Mouse (Mus musculus): Measurements from ENCODE around the gene Cacng7.
"Not testable (repeated sequence)": the region's sequence is repeated elsewhere in the genome, so short reads cannot be mapped to it uniquely, and the experiment has no call there.

Cacng7 gene

GRCm38 (mm10) chr7:3389444-3390412, 57.0 kb downstream of the Cacng7 start:
- DNase-seq (ENCODE audit: low spot score in 2 of 2), result no peak

DNA sequence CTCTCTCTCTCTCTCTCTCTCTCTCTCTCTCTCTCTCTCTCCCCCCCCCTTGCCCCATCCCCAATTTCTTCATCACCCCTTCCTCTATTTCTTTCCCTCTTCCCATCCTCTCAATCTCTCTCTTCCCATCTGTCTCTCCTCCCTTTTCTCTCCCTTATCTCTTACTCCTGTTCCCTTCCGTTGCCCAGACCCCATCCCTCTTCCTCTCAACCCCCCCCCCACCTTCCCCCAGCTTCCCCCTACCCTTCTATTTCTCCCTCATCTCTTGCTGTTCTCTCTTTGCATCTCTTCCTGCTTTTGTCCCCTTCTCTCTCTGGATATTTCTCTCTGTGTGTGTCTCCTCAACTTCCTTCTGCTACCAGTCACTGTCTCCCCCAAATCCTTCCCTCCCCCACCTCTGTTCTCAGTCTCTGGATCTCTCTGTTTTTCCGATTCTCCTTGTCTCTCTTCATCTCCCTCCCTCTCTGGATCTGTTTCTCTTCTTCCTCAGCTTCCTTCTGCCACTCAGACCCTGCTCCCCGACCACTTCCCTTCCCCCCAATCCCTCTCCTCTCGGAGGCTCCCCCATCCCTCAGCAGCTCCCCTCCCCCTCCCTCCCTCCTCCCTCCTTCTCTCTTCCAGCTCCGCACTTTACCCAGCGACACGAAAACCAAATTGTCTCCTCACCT, 57.8 kb downstream of the Cacng7 start, which contains the start of gene Cacng8:
Cacng8 (plus strand) TSS at position 271 of the 668 bp plus-strand sequence.
- DNase-seq (ENCODE audit: low spot score in 2 of 2), result no peak

- no peak for DNase-seq (ENCODE audit: low spot score in 2 of 2)
These were observed 58.3 kb downstream of the Cacng7 start for GRCm38 (mm10) chr7:3391081-3391451.

GRCm38 (mm10) chr7:3391809-3392208, 59.1 kb downstream of the Cacng7 start:
- no peak for DNase-seq (ENCODE audit: low spot score in 2 of 2)

DNA sequence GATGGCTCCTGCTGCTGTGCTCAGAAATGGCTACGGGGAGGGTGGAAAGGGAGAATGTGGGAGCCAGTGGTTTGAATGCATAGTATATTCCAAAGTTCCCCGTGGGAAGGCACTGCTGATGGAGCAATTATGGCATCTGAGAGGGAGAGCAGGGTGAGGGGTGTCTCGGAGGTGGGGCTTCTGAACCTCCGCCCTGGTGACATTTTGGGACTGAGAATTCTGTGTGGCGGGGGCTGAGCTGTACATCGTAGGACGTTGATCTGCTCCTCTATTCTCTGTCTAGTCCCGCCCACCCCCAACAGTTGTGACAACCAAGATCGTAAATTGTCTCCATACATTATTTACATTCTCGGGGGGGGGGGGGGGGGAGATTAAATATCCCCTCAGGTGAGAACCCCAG, 64.6 kb downstream of the Cacng7 start:
- no peak for DNase-seq (ENCODE audit: low spot score in 2 of 2)

DNA sequence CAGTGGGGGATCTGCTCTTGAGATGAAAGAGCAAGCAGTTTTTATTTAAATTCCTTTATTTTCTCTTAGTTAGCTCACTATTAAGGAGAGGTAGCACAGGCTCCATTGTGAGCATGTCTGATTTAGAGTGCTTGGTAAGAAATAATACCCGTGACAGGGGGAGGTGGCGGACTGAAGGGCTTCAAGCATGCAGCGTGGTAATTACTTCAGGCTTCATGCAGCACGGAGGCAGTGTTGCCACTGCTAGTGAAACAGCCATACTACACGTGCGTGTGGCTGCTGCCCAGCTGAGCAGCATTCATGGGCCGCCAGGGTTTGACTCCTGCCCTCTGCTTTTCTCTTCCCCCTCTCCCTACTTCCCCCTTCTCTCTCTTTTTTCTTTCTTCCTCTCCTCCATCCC, 65.0 kb downstream of the Cacng7 start:
- DNase-seq (ENCODE audit: low spot score in 2 of 2), result no peak

DNA sequence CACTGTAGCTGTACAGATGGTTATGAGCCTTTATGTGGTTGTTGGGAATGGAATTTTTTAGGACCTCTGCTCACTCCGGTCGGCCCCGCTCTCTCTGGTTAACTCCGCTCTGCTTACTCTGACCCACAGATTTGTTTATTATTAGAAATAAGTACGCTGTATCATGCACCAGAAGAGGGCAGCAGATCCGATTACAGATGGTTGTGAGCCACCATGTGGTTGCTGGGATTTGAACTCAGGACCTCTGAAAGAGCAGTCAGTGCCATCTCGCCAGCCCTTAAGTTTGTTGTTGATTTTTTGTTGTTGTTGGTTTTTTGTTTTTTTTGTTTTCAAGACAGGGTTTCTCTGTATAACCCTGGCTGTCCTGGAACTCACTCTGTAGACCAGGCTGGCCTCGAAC, 65.6 kb downstream of the Cacng7 start:
- DNase-seq (ENCODE audit: low spot score in 2 of 2), result not testable (repeated sequence)

DNA sequence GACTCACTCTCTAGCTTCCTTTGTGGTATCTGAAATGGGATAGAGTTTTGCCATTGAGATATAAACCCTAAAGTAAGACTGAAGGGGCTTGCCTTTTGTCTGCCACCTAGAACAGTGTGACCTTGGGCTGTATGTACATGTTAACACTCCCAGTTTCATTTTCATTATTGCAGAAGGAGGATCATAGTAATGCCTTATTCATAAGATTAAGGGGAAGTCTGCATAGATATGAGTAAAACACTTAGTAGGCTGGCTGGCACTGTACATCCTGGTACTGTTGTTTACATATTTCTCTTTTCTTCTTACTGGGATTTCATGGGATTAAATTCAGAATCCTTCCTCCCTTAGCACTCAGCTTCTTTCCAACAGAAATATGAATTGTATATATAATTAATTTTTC, 67.2 kb downstream of the Cacng7 start:
- no peak for DNase-seq (ENCODE audit: low spot score in 2 of 2)

- no peak for DNase-seq (ENCODE audit: low spot score in 2 of 2)
These were observed 77.2 kb downstream of the Cacng7 start for GRCm38 (mm10) chr7:3409729-3410520.

- DNase-seq (ENCODE audit: low spot score in 2 of 2), result no peak
These were observed 78.6 kb downstream of the Cacng7 start for GRCm38 (mm10) chr7:3411160-3411941.

DNA sequence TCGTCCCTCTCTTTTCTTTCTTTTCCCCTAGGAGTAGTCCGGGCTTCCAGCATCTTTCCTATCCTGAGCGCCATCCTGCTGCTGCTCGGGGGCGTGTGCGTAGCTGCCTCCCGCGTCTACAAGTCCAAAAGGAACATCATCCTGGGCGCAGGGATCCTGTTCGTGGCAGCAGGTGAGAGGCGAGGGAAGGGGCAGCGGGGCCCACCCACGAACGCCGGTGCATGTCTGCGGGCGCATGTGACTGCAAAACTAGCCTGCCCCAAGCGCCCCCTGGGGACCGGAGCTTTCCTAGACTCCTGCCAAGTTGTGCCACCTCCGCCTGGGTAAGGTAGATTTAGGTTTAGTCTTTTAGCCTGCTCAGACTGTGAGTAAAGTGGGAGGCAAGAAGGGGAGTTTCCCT, 79.3 kb downstream of the Cacng7 start:
- no peak for DNase-seq (ENCODE audit: low spot score in 2 of 2)

GRCm38 (mm10) chr7:3414888-3415287, 82.1 kb downstream of the Cacng7 start:
- peak in 1 of 2 experiments; percentile 5 for DNase-seq (ENCODE audit: low spot score in 2 of 2)

GRCm38 (mm10) chr7:3415378-3415777, 82.6 kb downstream of the Cacng7 start:
- peak in 1 of 2 experiments; percentile 5 for DNase-seq (ENCODE audit: low spot score in 2 of 2)

All from urinary bladder, postnatal 36 days (tissue).